Mouse (Mus musculus): ENCODE measurements at regions not wholly inside any gene's neighbourhood (a gene's known extent, or its start where the extent isn't known, plus 50 kb on each side); places are given as distances from the start of the nearest gene placed in this dataset.

DNA sequence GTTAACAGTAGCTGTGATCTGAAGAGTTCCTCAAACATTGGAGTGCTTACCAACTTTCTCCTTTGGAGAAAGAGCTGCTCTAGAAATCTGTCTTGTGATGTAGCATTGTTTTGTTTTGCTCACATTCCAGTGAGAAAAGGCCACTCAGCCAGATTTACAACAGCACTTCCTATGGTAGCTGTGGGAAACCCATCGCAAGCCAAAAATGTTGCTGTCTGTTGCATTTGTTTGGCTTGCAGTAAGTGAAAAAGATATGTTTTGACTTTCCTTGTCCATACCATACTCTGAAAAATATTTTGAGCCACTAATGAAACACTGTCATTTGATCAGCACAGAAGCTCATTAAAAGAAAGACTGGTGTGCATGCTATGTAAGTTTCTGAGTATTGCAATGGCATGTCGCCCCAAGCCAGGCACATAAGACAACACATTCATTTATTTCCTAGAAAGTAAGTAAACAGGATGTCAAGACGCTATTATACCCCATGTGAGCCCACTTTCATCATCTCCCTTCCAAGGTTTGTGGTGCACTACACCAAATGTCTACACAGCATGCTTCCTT lies 66.2 kb downstream of the Car2 start:
- DNase-seq (ENCODE audit: low spot score in 2 of 2) = no peak

DNA sequence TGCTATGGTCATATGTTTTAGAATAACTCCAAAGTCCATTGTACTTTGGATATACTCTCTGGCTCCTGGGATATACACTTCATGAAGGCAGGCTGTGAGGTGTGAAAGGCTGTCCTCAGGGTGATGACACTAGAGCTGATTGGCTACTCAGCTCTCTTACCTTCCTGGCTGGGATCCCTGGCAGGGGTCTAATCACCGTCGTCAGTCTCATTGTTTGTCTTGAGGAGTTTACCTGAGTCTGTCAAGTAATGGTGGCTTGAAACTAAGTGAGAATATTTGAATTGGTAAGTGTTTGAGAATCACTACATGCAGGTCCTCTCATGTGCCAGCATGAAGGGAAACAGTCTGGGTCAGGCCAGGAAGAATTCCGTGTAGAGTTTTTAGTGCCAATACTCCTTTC lies 66.9 kb downstream of the Car2 start:
- no peak for DNase-seq (ENCODE audit: low spot score in 2 of 2)

DNA sequence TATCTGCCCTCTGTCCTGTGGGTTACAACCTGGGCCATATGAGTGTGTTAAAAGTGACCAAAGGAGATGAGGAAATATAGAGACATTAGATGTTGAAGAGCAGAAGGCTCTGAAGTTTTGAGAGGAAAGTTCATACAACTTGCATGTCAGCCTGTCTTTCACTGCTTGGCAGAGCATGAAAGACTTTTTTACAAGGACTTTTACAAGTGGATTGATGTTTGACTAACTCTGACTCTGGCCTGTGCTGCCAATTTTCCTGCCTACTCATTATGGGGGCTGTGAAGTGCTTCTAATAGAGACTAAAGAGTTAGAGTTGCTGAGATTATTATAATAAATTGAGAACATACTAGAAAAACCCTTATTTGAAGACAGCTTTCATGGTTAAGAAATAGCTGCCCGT lies 71.4 kb downstream of the Car2 start:
- DNase-seq (ENCODE audit: low spot score in 2 of 2) = peak in 1 of 2 experiments; percentile 12

DNA sequence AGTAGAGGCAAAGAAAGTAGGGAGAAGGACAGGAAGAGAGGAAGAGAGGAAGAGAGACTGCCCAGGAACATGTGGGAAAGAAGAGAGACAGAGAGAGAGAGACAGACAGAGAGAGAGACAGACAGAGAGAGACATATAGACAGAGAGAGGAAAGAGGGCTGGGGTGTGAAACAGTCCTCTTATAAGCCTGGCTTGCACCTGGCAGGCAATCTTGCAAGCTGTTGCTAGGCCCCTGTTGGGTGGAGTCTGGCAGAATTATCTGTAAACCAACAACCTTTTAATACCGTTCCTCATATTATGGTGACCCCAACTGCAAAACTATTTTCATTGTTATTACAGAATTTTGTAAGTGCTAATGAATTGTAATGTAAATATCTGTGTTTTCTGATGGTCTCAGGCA lies 72.2 kb downstream of the Car2 start:
- DNase-seq (ENCODE audit: low spot score in 2 of 2) = no peak

DNA sequence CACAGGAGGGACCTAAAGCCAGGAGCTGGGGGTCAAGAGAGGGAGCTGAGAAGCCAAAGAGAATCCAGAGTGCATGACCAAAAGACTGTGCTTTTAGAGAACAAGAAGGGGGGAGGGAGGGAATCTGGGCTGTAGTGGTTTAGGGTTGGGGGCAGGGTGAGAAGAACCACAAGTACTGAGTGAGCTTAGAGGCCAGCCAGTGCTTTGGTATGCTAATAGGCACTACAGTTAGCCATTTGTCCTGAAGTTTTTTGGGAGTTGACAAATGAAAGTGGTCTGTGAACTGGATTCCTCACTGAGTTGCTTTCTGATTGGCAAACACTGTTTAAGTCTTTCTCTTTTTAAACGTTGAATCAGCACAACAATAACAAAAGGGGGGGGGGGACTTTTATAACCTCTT lies 73.5 kb downstream of the Car2 start:
- peak in 1 of 2 experiments; percentile 18 for DNase-seq (ENCODE audit: low spot score in 2 of 2)

DNA sequence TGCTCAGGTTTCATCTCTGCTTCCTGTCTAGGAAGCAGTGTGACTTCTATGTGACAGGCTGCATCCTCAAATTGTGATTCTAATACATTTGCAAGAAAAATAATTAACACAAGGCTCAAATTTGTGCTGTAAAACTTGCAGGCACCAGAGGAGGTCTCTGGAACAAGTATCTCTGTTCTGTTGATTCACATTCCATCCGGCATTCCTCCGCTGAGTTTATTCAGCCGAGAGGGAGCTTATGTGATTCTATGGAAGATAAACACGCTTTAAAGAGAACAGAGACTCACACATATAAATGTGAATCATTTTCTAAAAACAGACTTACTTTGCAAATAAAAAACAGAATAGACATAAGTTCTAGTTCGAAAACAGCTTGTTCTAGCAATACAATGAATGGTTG lies 78.7 kb downstream of the Car2 start:
- DNase-seq (ENCODE audit: low spot score in 2 of 2) = no peak

DNA sequence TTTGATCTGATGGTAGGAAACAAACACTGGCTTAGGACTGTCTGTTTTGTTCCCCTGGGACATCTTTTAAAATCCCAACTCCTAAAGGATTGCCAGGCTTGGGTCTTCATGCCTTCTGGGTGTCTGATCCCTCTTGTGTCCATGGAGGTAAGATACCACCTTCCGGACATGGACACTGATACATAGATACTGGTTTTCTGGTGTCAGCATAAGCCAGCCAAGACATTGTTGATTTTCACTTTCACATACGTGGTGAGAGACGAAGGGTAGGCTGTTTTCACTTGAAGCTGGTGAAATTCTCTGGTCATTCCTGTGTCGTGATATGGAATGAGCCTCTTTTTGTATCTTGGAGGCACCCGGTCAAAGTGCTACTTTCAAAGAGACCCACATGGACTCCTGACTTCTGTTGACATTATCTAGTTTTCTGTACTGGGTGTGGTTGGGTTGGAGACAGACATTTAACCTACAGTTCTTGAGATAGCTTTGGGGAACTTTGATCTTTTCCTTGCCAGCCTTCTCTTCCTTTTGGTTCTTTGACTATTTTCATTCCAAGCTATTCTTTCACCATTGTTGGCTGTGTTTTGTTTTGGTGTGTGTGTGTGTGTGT lies 79.5 kb downstream of the Car2 start:
- DNase-seq (ENCODE audit: low spot score in 2 of 2) = no peak

DNA sequence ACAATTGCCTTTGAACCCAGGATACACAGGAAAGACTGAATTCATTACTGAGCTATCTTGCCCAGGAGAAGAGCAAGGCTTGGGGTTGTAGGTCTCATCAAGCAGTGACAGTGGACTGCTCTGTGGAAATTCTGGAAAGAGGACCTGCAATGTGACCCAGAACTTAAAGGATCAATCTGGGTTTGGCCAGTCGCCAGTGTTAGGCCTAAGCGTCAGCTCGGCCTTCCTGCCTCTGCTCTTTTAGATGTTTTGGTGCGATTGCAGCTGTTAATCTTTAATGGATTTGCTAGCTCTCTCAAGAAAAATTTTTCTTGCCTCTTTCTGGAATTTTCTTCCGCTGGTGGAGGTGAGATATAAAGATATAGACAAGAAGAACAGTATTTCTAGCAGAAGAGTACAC lies 81.2 kb downstream of the Car2 start:
- DNase-seq (ENCODE audit: low spot score in 2 of 2) = no peak

DNA sequence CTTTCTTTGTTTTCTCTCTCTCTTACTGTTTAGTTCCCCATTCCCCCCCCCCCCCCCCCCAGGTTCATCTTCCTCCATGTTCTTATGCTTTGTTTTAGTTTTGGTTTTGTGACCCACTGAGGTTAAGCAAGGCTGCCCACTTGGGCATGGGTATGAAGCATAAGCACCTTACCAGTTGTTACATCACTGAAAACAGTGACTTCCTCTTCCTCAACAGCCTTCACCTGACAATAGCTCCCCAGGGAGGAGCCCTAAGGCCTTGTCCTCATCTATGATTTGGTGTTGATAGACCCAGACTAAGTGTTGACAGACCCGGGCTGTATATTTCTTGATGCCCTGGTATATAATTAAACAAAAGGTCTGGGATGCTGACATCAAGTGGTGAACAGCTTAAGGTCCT lies 82.3 kb downstream of the Car2 start:
- DNase-seq (ENCODE audit: low spot score in 2 of 2) = no peak

DNA sequence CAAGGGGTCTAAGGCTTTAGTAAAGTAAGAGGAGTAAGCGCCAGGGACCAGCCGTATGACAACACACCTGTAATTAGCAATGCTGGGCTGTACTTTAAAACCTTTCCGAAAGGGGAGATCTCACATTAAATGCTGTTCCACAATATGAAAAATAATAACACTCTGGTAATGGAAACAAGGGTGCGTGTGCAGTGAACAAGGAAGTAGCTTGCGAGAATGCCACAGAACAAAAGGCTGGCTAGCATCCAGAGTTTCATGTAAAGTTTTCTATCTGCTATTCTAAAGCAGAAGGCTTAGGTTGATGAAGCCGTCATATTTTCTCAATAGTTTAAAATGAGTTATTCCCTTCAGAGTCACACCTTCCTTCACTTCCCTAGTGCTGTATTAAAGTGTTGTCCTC lies 83.6 kb downstream of the Car2 start:
- DNase-seq (ENCODE audit: low spot score in 2 of 2) = no peak

DNA sequence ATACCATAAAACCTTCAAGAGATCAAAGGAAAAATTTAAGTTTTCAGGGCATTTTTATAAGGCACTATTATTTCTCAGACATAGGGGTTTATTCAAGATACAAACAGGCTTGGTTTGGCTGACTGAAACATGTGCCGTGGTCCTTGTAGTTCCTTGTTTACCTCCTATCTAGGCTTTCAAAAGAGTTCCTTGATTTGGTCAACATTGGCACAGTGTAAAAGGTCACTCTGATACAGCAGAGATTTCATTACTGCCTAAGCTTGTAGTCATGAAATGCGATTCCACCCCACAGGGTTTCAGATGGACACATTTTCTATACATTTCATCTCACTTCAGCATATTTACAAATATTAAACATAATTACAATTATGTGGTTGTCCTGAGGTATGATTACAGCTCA lies 85.6 kb downstream of the Car2 start:
- no peak for DNase-seq (ENCODE audit: low spot score in 2 of 2)

DNA sequence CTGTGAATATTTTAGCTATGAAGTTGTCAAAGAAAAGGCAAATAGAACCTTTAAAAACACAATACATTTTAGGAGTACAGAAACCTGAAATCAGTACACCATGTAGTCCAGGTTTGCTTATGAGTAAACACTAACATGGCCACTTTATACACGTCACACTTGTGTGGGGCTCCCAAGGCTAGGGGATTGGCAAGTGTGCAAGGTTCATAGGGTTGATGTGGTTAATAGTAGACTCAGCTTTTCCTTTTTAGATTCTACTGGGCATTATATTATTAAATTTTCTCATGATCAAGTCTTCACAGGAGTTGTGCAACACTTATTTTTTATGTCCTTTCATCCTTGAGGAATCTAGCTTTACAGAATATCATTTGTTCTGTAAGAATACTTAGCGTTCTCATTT lies 88.7 kb downstream of the Car2 start:
- no peak for DNase-seq (ENCODE audit: low spot score in 2 of 2)

DNA sequence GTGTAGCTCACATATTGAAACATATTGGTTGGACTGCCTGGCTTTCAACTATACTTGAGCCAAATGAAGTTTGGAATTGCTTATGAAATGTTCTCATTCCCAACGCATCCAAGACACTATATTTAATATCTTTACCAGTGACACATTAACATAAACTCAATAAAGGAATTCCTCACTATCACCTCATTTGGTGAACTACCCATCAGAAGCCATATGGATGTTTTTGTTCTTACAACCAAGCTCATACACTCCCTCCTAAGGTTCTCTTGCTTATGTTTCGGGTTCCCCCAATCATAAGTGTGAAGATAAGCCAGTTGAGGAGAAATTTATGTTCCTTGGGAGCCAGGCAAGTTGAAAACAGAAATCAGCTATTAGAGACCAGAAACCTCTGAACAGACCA lies 89.1 kb downstream of the Car2 start:
- no peak for DNase-seq (ENCODE audit: low spot score in 2 of 2)

DNA sequence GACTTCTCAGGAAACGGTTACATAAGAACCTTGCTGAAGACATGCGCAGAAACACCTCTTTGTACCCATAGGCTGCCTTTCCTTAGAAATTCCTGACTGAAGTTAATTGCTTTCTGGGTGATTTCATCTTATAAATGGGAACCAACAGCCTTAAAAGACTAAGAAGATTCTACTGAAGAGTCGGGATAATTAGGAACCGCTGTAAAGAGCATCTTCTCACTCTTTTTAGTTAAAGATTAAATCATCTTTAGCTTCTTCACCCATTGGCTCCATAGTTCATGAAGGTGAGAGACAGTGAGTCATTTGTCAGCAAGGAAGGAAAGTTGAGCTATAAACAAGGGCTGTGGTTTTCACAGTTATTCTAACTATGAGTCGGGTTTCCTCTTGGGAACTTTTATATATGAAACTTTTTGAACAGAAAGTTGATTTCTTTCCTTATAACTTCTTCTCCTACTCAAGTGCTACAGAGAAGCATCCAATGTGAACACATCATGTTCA lies 93.1 kb downstream of the Car2 start:
- DNase-seq (ENCODE audit: low spot score in 2 of 2) = no peak

DNA sequence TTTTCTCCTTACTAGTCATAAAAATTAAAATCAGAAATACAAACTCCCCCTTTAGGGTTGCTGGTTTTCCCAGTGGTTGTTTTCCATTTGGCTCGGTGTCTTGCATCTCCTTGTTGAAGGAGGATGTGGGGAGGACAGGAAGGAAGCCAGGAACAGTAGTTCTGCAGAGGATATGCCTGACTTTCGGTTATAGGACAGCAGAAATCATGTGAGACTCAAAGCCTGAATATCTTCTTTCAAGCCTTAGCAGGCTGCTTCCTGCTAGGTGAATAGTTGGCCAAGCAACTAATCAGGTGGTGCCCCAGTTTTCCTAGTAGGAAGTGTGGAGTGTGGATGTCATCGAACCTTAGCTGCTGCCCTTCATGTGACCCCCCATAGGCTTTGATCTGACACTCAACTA lies 103.6 kb downstream of the Car2 start:
- no peak for DNase-seq (ENCODE audit: low spot score in 2 of 2)

DNA sequence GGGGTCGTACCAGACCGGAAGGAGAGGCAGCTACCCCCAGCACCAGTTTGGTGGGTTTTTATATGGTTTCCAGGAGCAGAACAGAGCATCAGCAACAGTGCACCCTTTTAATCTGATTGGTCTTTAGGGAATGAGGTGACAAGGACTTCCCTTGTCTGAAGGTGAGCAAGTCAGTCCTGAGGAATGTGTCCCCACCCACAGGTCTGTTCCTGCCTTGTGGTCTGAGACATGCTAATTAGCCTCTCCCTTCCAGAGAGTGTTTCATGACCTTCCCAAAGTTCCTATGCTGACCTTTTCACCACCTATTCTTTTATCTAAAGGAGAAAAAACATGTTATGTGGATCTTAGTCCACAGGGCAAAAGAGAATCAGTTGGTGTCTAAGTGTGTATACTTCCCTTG lies 107.9 kb downstream of the Car2 start:
- DNase-seq (ENCODE audit: low spot score in 2 of 2) = no peak

DNA sequence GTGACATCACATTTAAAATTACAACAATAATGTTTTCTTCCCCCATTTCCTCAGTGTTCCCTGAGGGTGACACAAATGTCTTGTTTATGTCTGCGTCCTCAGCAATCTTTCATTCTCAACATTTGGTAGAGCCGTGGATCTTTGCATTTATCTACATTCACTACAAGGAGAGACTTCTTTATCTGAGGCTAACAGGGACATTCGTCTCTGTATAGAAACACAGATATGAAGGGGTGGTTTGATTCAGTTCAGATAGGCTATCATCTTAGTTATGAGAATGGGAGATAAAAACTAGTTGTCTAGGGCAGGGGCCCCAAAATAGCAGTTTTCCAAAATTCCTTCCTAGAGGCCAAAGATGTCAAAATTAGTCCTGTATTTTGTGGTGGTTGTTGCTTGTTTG lies 111.2 kb downstream of the Car2 start:
- DNase-seq (ENCODE audit: low spot score in 2 of 2) = no peak

DNA sequence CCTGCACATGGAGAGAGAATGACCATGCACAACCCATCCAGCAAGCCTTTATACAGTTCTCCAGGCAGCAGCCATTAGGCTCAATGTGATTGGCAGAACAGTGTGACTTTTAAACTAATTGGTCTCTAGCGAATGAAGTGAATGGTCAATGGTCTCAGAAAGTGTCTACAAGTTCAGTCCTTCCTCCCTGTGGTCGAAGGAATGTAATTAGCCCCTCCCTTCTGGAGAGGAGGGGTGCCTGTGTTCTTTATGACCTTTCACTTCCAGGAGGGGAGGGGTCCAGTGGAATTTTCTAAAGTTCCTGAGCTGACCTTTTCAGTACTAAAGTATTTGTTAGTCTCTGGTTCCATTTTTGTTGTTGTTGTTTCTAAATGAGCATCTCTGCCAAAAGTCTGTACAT lies 112.4 kb downstream of the Car2 start:
- no peak for DNase-seq (ENCODE audit: low spot score in 2 of 2)

DNA sequence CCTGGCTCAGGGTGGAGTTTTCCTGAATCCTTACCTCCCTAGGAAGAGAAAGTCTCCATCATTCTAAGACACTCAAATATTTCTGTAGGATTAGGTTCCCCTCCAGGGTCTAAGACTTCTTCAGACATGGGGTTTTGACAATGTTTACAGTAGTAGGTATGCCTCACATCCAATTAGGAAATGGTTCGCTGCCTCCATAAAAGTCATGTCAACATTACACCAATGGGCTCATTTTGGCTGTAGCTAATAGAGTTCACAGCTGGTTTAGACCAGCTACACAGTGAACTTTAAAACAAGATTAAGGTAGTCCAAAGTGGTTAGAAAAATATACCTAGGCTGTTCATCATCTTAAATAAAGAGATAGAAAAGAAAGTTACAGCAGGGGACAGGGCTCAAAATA lies 113.3 kb downstream of the Car2 start:
- no peak for DNase-seq (ENCODE audit: low spot score in 2 of 2)

DNA sequence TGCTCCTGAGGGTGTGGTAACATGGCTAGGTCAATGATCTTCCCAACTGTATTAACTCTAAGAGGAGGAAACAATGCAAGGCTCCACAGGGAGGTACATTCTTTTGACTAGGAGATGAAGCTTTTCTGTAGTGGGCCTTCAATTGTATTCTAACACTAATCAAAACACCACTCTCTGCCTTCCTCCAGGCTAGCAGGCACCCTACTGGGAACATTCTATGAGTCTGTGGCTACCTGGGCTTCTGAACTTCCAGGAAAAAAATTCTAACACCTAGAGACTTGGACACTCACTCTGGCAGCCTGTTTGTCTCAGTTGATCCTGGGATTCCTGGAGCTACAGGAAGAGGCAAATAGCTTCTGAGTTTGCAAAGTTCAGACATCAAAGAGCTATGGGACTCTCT lies 113.8 kb downstream of the Car2 start:
- DNase-seq (ENCODE audit: low spot score in 2 of 2) = no peak

DNA sequence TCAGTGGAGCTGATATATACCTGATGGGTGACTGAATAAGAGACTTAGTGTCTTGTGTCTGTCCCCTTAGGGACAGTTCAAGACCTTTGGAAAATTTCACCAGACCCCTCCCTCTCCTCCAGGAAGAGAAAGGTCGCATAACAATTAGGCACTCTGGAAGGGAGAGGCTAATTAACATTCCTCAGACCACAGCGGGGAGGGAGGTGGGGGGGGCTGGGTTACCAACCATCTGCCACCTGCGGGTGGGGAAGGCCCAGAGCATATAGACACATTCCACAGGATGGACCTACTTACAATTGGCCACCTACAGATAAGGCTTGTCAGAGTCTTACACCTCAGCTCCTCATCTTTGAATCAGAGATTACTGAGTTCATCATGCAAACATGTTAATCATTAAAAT lies 114.6 kb downstream of the Car2 start:
- DNase-seq (ENCODE audit: low spot score in 2 of 2) = no peak

DNA sequence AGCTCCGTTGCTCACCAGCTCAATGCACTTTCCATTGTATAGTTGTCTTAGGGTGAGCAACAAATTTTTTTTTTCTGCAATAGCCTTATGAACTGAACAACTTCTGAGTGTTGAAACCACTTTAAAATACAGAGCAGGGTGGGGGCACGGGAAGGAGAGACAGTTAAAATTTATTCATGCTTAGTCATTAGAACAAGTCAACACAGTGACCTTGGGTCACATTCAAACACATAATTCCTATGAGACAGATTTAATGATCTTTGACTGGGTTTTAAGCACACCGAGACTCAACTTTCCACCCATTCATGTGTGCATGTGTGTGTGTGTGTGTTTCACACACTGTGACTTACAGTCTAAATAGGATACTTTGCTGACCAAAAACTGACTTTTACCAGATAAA lies 121.7 kb downstream of the Car2 start:
- no peak for DNase-seq (ENCODE audit: low spot score in 2 of 2)

DNA sequence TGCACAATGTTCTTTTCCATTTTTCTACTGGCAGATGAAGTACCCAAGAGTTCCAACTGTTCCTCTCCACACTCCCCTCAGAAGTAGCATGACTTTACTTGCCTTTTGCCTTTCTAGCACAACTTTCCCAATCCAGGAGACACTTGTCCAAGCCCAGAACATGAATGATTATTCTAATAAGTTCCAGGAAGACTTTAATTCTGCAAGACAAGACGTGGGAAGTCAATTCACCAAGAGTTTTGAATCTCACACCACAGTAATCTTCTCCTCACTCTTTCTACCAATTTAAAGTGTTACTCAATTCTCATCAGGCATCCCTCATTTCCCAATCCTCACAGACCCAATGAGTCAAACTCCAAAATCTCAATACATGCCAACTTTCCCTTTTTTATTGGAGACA lies 122.4 kb downstream of the Car2 start:
- DNase-seq (ENCODE audit: low spot score in 2 of 2) = no peak

DNA sequence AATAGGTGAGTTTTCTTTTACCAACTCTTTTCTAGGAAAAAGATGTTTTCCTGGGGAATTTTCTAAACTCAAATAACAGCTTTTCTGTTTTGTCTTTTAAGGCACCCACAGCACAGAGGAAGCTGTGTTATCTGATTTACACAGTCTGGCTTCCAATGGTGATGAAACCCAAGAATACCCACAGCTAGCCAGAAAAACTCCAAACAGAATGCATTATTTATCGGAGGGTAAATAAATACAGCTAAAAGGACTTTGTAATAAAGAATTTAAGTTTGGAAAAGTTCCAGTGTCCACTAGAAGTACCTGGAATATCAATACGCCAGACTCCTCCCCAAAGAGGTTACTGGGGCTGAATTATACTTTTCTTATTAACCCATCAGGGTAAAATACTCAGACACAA lies 123.7 kb downstream of the Car2 start:
- DNase-seq (ENCODE audit: low spot score in 2 of 2) = no peak

All from layer of hippocampus, adult 8-10 months (tissue).